Mouse (Mus musculus) stomach, embryonic 16.5 days (tissue): ENCODE measurements at regions not wholly inside any gene's neighbourhood (a gene's known extent, or its start where the extent isn't known, plus 50 kb on each side); places are given as distances from the start of the nearest gene placed in this dataset. TPM values are rescaled to one million over a fixed set of nuclear protein-coding genes. Genes with fewer than 3 reads are reported as not detected.

Experiments used
- ATAC-seq: fragments of 200-750 bp; cut with Nextera tagmentation; 2 replicates; pipeline ENCODE4 v1.8.0; 2017; ENCODE audit warnings: moderate number of reproducible peaks, moderate TSS enrichment; ENCODE audit not compliant: insufficient read depth, low FRiP score
- H3K27ac ChIP-seq: fragments of 300-500 bp; sonication (generic); 2 replicates; pipeline ENCODE4 v1.5.1; 2014; ENCODE audit warnings: low read length
- H3K27me3 ChIP-seq: fragments of 300-500 bp; sonication (generic); 2 replicates; pipeline ENCODE4 v1.6.1; 2014; ENCODE audit warnings: low read length, control low read depth, mixed read lengths; ENCODE audit not compliant: control insufficient read depth, insufficient read depth
- H3K36me3 ChIP-seq: fragments of 300-500 bp; sonication (generic); 2 replicates; pipeline ENCODE4 v1.6.1; 2014; ENCODE audit warnings: low read length; ENCODE audit not compliant: control insufficient read depth, insufficient read depth
- H3K4me1 ChIP-seq: fragments of 300-500 bp; sonication (generic); 2 replicates; pipeline ENCODE4 v1.6.1; 2014; ENCODE audit warnings: low read length, control low read depth, mixed read lengths; ENCODE audit not compliant: control insufficient read depth, insufficient read depth
- H3K4me2 ChIP-seq: fragments of 300-500 bp; sonication (generic); 2 replicates; pipeline ENCODE4 v1.6.1; 2014; ENCODE audit warnings: low read depth, low read length, mixed read lengths
- H3K4me3 ChIP-seq: fragments of 300-500 bp; sonication (generic); replicated peaks from 2 replicates; pipeline ENCODE4 v1.5.1; 2014; ENCODE audit warnings: mild to moderate bottlenecking, low read length
- H3K9ac ChIP-seq: fragments of 300-500 bp; sonication (generic); 2 replicates; pipeline ENCODE4 v1.6.1; 2014; ENCODE audit warnings: low read length
- H3K9me3 ChIP-seq: fragments of 300-500 bp; sonication (generic); replicated peaks from 2 replicates; pipeline ENCODE4 v1.6.1; 2016; ENCODE audit warnings: low read length, control low read depth; ENCODE audit not compliant: control insufficient read depth
- WGBS: fragments of 180-500 bp; shearing (Covaris S2); extraction: QIAGEN DNeasy Blood & Tissue Kit; methylation state at CpG from one replicate; pipeline ENCODE4 v1.1.7; 2014; 5-methylcytosine and 5-hydroxymethylcytosine counted together
- microRNA counts: library from miRNA; unstranded; fragments of <30 nt; microRNA quantifications from one replicate; lab custom pipeline; 2016
- microRNA-seq: library from miRNA; unstranded; fragments of <30 nt; microRNA quantifications from one replicate; pipeline ENCODE4, GENCODE M21; 2016

GRCm38 (mm10) chr2:139422678-139423077 is 71.0 kb upstream of the Sptlc3 start:
- Histone ChIP-seq H3K4me2 (no peak overlapping the region), H3K9ac (no peak overlapping the region), H3K4me3 (no peak overlapping the region), H3K27ac (no peak overlapping the region), H3K27me3 (no peaks in the 10 kb centered on the region), H3K36me3 (no peaks in the 10 kb centered on the region), H3K4me1 (no peaks in the 10 kb centered on the region), H3K9me3 (no peaks in the 10 kb centered on the region)
- no peak for ATAC-seq
- WGBS: 80% methylated on average over 3 of the region's 3 CpGs

- Histone ChIP-seq H3K4me1 (no peaks in the 10 kb centered on the region), H3K9ac (no peak overlapping the region), H3K9me3 (no peaks in the 10 kb centered on the region), H3K4me3 (no peak overlapping the region), H3K27me3 (no peaks in the 10 kb centered on the region), H3K4me2 (no peak overlapping the region), H3K27ac (no peak overlapping the region), H3K36me3 (no peaks in the 10 kb centered on the region)
- no peak for ATAC-seq
- WGBS: 64% methylated on average over 2 of the region's 2 CpGs
Observed at GRCm38 (mm10) chr2:139423413-139423812, 70.3 kb upstream of the Sptlc3 start.

MicroRNAs encoded in the stretch of these regions (microRNA counts, 519-probe panel; counts per million panel counts)
- not detected for microRNA mmu-miR-1952 (lab: Ali Mortazavi, UCI)

Small RNA genes lying in the stretch of these regions (microRNA-seq; reads per million reads assigned to microRNA genes)
- gene Mir1952: not detected
